Mouse (Mus musculus) midbrain, embryonic 14.5 days (tissue): ENCODE data around the gene Pglyrp1. TPM values are rescaled to one million over a fixed set of nuclear protein-coding genes. Genes with fewer than 3 reads are reported as not detected.

Experiments
- ATAC-seq: fragments of 200-750 bp; cut with Nextera tagmentation; 2 replicates; pipeline ENCODE4 v1.8.0; 2017; ENCODE audit warnings: moderate number of reproducible peaks, moderate library complexity; ENCODE audit not compliant: low FRiP score, low TSS enrichment
- DNase-seq: peaks from one replicate; pipeline ENCODE4 v3.0.0-alpha.2; 2015
- H3K27ac ChIP-seq: fragments of 300-500 bp; sonication (generic); replicated peaks from 2 replicates; pipeline ENCODE4 v1.5.1; 2014; ENCODE audit warnings: mild to moderate bottlenecking, low read depth, low read length, moderate library complexity
- H3K27me3 ChIP-seq: fragments of 300-500 bp; sonication (generic); 2 replicates; pipeline ENCODE4 v1.6.1; 2014; ENCODE audit warnings: low read length, control low read depth, mixed read lengths; ENCODE audit not compliant: control insufficient read depth, insufficient read depth
- H3K36me3 ChIP-seq: fragments of 300-500 bp; sonication (generic); 2 replicates; pipeline ENCODE4 v1.6.1; 2014; ENCODE audit warnings: low read length, control low read depth; ENCODE audit not compliant: control insufficient read depth, insufficient read depth
- H3K4me1 ChIP-seq: fragments of 300-500 bp; sonication (generic); 2 replicates; pipeline ENCODE4 v1.6.1; 2014; ENCODE audit warnings: mild to moderate bottlenecking, antibody characterized with exemption, low read length, control low read depth; ENCODE audit not compliant: control insufficient read depth, insufficient read depth
- H3K4me2 ChIP-seq: fragments of 300-500 bp; sonication (generic); 2 replicates; pipeline ENCODE4 v1.6.1; 2014; ENCODE audit warnings: mild to moderate bottlenecking, low read length, moderate library complexity
- H3K4me3 ChIP-seq: fragments of 300-500 bp; sonication (generic); replicated peaks from 2 replicates; pipeline ENCODE4 v1.5.1; 2014; ENCODE audit warnings: low read depth, low read length
- H3K9ac ChIP-seq: fragments of 300-500 bp; sonication (generic); replicated peaks from 2 replicates; pipeline ENCODE4 v1.6.1; 2014; ENCODE audit warnings: mild to moderate bottlenecking, low read length, moderate library complexity
- H3K9me3 ChIP-seq: fragments of 300-500 bp; sonication (generic); 2 replicates; pipeline ENCODE4 v1.6.1; 2016; ENCODE audit warnings: low read length, control low read depth, mixed read lengths; ENCODE audit not compliant: control insufficient read depth
- WGBS: fragments of 180-500 bp; shearing (Covaris S2); extraction: QIAGEN DNeasy Blood & Tissue Kit; methylation state at CpG from one replicate; pipeline ENCODE4 v1.1.7; 2014; 5-methylcytosine and 5-hydroxymethylcytosine counted together
- polyA plus RNA-seq: library from polyadenylated mRNA; unstranded; fragments of >200 nt; fragmentation: Nextera tagmentation; extraction: Ambion mirVana; gene quantifications from 2 replicates; pipeline ENCODE4 v1.2.1, GENCODE M21; 2014

Pglyrp1 gene
- polyA plus RNA-seq, 1 experiment from 2014 or later = 18.9 TPM

- WGBS = 68% methylated on average over 1 of the region's 1 CpGs
- Histone ChIP-seq H3K9ac (no peak overlapping the region), H3K9me3 (no peaks in the 10 kb centered on the region), H3K4me2 (peak overlapping the region; percentile 62), H3K27me3 (no peaks in the 10 kb centered on the region), H3K4me3 (no peak overlapping the region), H3K4me1 (0 out of 2 replicates have a peak, but pooled peaks cover 4% of the 10 kb centered on the region), H3K36me3 (no peaks in the 10 kb centered on the region), H3K27ac (no peak overlapping the region)
- ATAC-seq (no peak), DNase-seq (no peak)
Measured at GRCm38 (mm10) chr7:18841174-18841567, 30.0 kb upstream of the Pglyrp1 start.

DNA sequence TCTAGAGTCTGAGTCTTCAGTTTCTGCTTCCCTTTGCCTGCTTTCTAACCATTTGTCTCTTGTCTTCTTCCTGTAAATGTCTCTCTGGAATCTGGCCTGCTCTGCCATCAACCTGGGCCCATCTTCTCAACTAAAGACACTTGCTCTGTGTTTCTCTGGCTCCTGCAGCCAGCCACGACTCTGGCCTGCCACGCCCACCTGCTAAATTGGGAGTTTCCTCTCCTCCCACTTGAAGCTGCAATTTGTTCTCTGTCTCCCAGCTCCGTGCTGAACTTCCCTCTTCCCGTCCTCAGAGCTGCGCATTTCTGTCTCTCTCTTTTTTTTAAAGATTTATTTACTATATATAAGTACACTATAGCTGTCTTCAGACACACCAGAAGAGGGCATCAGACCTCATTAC lies 26.3 kb upstream of the Pglyrp1 start:
- H3K27me3 ChIP-seq = no peaks in the 10 kb centered on the region
- H3K36me3 ChIP-seq = no peaks in the 10 kb centered on the region
- WGBS = 54% methylated on average over 5 of the region's 5 CpGs
- H3K9ac ChIP-seq = no peak overlapping the region
- no peak overlapping the region for H3K27ac ChIP-seq
- H3K4me3 ChIP-seq = no peak overlapping the region
- no peak overlapping the region for H3K4me2 ChIP-seq
- no peak for DNase-seq
- no peaks in the 10 kb centered on the region for H3K9me3 ChIP-seq
- no peak for ATAC-seq
- 0 out of 2 replicates have a peak, but pooled peaks cover 4% of the 10 kb centered on the region for H3K4me1 ChIP-seq

GRCm38 (mm10) chr7:18848395-18848794 lies 22.7 kb upstream of the Pglyrp1 start:
- no peak overlapping the region for H3K4me2 ChIP-seq
- no peak overlapping the region for H3K27ac ChIP-seq
- DNase-seq = no peak
- no peaks in the 10 kb centered on the region for H3K4me1 ChIP-seq
- no peaks in the 10 kb centered on the region for H3K9me3 ChIP-seq
- no peak overlapping the region for H3K4me3 ChIP-seq
- H3K9ac ChIP-seq = no peak overlapping the region
- WGBS = 93% methylated on average over 1 of the region's 1 CpGs
- H3K36me3 ChIP-seq = no peaks in the 10 kb centered on the region
- no peaks in the 10 kb centered on the region for H3K27me3 ChIP-seq
- no peak for ATAC-seq

GRCm38 (mm10) chr7:18858310-18858916 lies 12.7 kb upstream of the Pglyrp1 start:
- WGBS = 85% methylated on average over 5 of the region's 5 CpGs
- DNase-seq (no peak), ATAC-seq (no peak)
- H3K4me2 ChIP-seq = no peak overlapping the region
- no peak overlapping the region for H3K9ac ChIP-seq
- no peaks in the 10 kb centered on the region for H3K27me3 ChIP-seq
- H3K9me3 ChIP-seq = peaks cover 2% of the 10 kb centered on the region; the same call in 1 of the 2 replicates
- no peaks in the 10 kb centered on the region for H3K36me3 ChIP-seq
- H3K4me3 ChIP-seq = no peak overlapping the region
- no peak overlapping the region for H3K27ac ChIP-seq
- H3K4me1 ChIP-seq = no peaks in the 10 kb centered on the region

DNA sequence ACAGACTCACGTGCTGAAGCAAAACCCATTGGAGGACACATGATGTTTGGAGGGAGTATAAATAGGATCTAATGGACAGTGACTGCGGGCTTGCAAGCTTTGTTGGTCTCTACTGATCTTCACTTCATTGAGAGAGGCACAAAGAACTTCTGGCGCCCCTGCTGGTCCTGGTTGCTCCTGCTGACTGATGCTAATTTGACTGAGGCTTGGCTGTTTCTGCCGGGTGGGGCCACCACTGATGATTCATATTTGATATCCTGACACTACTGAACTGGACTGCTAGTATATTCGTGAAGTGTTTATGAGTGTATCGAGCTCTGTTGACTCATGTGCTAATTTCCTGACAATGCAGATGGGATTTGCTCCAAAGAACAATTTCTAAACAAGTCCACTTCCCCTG lies 8.3 kb upstream of the Pglyrp1 start:
- Histone ChIP-seq H3K9me3 (peaks cover 2% of the 10 kb centered on the region; the same call in 1 of the 2 replicates), H3K36me3 (no peaks in the 10 kb centered on the region), H3K27ac (no peak overlapping the region), H3K27me3 (no peaks in the 10 kb centered on the region), H3K4me1 (no peaks in the 10 kb centered on the region), H3K4me2 (no peak overlapping the region), H3K9ac (no peak overlapping the region), H3K4me3 (no peak overlapping the region)
- DNase-seq (no peak), ATAC-seq (no peak)
- WGBS = 86% methylated on average over 6 of the region's 6 CpGs

DNA sequence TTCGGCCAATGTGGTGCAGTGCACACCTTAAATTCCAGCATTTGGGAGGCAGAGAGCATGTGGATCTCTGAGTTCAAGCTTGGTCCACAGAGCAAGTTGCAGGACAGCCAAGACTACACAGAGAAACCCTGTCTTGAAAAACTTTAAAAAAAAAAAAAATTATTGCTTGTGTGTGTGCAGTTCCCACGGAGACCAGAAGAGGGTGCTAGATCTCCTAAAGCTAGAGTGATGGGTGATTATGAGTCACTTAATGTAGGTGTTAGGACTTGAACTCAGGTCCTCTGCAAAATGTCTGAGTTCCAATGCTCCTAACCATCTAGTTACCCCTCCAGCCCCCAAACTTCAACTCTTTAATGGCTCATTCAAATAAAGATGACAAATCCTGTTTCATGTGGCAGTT lies 2.6 kb upstream of the Pglyrp1 start:
- no peak overlapping the region for H3K9ac ChIP-seq
- WGBS = 91% methylated on average over 2 of the region's 2 CpGs
- H3K27ac ChIP-seq = no peak overlapping the region
- H3K9me3 ChIP-seq = no peaks in the 10 kb centered on the region; the same call in 1 of the 2 replicates
- H3K4me2 ChIP-seq = no peak overlapping the region
- H3K36me3 ChIP-seq = no peaks in the 10 kb centered on the region
- no peak overlapping the region for H3K4me3 ChIP-seq
- no peaks in the 10 kb centered on the region for H3K4me1 ChIP-seq
- no peaks in the 10 kb centered on the region for H3K27me3 ChIP-seq
- ATAC-seq = no peak
- no peak for DNase-seq

- 34% methylated on average over 13 of the region's 14 CpGs for WGBS
- DNase-seq = peak; percentile 58
Measured at GRCm38 (mm10) chr7:18872014-18872802, 1.1 kb downstream of the Pglyrp1 start.

GRCm38 (mm10) chr7:18872816-18873215 lies 1.7 kb downstream of the Pglyrp1 start:
- ATAC-seq (peak; percentile 66; the same call in 1 of the 2 replicates), DNase-seq (peak; percentile 45)
- Histone ChIP-seq H3K27ac (no peak overlapping the region), H3K4me1 (no peaks in the 10 kb centered on the region), H3K4me2 (peak overlapping the region; percentile 71), H3K36me3 (no peaks in the 10 kb centered on the region), H3K27me3 (no peaks in the 10 kb centered on the region), H3K9ac (peak overlapping the region; percentile 34; the same call in 1 of the 2 replicates), H3K9me3 (no peaks in the 10 kb centered on the region; the same call in 1 of the 2 replicates), H3K4me3 (peak overlapping the region; percentile 35)
- WGBS = 2% methylated on average over 7 of the region's 7 CpGs

More at GRCm38 (mm10) chr7:18872014-18872802, 1.1 kb downstream of the Pglyrp1 start:
- no peak overlapping the region for H3K27ac ChIP-seq
- ATAC-seq = peak; percentile 71
- H3K9me3 ChIP-seq = no peaks in the 10 kb centered on the region; the same call in 1 of the 2 replicates
- H3K4me2 ChIP-seq = peak overlapping the region; percentile 71
- H3K9ac ChIP-seq = peak overlapping the region; percentile 34; the same call in 1 of the 2 replicates
- H3K4me1 ChIP-seq = no peaks in the 10 kb centered on the region
- H3K27me3 ChIP-seq = no peaks in the 10 kb centered on the region
- H3K4me3 ChIP-seq = peak overlapping the region; percentile 35
- H3K36me3 ChIP-seq = no peaks in the 10 kb centered on the region
